Mouse (Mus musculus): ENCODE results near the gene Gm49353.

Gm49353 gene

GRCm38 (mm10) chr10:29198642-29199041 lies at the start of gene Gm49353:
Gm49353 (plus strand) TSS chr10:29198954.
- no peak for DNase-seq (ENCODE audit: low spot score)

DNA sequence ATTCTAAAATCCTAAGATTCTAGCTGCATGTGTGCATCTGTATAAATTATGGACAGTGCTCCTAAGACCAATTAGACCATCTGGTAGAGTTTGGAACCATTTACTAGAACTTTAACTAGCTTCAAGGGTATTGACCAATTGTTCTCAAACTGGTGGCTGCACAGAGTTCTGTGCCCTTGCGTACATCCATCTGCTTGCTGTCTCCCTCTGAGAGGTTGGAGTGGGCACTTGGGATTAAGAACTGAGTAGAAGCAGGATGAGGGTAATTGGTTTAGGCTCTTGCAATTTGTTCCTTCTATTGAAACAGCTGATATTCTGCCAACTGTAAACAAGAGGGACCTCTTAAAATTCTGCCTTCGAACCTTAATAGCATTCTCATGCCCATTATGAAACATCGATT lies 43.5 kb upstream of the Gm49353 start:
- DNase-seq (ENCODE audit: low spot score) = no peak

GRCm38 (mm10) chr10:29161664-29162063 lies 37.1 kb upstream of the Gm49353 start:
- no peak for DNase-seq (ENCODE audit: low spot score)

DNA sequence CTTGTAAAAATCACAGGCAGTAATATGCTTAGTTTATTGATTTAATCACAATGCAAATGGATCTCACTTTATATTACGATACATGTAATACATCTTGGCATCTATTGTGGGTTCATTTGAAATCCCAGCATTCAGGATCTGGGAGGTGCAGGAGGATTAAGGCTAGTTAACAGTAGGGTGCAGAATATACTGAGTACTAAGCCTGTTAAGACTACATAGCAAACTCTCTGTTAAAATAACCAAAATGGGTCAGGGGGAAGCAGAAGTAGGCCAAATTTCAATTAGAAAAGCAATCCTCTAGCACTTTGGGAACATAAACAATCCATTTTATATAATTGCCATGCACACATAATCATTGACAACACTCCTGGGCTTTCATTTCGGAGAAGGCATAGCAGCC lies 25.0 kb upstream of the Gm49353 start:
- DNase-seq (ENCODE audit: low spot score) = no peak

DNA sequence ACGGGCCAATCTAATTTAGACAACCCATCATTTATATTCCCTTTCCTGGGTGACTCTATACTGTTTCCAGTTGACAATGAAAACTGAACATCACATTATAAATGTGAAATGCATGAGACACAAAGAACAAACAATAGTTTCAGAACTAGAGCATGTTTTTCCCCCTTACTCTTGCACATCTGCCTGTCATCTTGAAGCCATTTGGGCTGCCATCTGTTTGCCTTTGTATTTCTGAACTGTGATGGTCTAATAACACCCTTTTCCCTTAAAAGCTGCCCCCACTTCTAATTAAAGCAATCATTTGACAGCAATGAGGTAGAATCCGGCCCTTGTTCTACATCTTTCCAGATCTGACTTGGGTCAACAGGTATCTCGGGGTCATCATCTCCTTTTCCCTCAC lies 23.1 kb upstream of the Gm49353 start:
- peak; percentile 22 for DNase-seq (ENCODE audit: low spot score)

DNA sequence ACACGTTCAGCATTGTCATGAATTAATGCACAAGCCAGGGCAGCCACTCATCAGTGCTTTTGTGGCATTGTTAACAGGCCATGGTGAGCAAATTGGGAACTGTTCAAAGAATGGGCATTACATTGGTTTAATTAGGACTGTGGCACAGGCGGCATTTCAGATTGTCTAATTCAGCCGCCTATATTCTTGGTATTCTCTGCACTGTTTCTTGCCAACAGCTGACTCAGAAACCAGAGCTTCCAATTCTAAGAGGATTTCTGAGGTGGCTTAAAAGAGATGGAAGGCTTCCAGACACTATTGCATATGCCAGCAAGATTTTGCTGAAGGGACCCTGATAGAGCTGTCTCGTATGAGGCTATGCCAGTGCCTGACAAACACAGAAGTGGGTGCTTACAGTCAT lies 21.9 kb upstream of the Gm49353 start:
- no peak for DNase-seq (ENCODE audit: low spot score)

DNA sequence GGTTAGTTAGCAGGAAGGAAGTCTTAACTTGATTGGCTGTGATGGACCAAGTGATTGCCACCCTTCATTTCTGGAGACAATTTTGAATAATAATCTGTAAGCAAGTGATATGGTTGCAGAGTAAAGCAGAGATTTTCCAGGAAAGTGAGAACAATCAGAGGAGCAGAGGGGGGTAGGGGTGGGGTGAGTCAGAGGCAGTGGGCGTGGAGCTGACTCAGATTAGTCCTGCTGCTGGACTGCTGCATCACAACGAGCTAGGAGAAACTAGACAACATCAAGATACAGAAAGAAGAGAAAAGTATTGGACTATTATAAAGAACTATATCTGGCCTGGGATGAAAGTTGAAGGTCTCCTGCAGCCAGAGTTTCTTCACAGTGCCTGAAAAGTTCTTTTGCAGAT lies 20.8 kb upstream of the Gm49353 start:
- DNase-seq (ENCODE audit: low spot score) = no peak

DNA sequence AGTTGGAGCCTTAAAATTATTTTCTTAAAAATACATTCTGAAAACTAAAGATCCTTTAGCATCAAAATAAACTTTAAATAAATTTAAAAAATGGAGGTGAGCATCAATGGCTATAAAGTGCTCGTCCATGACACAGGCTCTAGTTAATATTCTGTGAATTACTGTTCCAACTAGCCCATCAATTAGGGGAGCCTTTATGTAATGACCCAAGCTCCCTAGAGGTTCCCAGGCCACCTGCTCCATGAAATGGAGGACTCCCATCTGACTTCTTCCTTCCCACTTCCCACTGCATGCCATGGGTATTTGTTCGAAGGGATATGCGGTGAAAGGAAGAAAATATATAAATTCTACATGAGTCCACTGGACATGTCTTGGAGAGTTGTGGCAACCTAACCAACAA lies 18.5 kb upstream of the Gm49353 start:
- no peak for DNase-seq (ENCODE audit: low spot score)

- DNase-seq (ENCODE audit: low spot score) = no peak
Observed at GRCm38 (mm10) chr10:29181046-29181445, 17.7 kb upstream of the Gm49353 start.

GRCm38 (mm10) chr10:29193769-29194168 lies 5.0 kb upstream of the Gm49353 start:
- no peak for DNase-seq (ENCODE audit: low spot score)

DNA sequence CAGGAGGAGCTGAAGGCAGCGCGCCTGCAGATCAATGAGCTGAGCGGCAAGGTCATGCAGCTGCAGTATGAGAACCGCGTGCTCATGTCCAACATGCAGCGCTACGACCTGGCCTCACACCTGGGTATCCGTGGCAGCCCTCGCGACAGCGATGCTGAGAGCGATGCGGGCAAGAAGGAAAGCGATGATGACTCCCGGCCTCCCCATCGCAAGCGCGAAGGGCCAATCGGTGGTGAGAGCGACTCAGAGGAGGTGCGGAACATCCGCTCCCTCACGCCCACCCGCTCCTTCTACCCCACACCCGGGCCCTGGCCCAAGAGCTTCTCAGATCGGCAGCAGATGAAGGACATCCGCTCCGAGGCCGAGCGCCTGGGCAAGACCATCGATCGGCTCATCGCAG lies 1.9 kb upstream of the Gm49353 start:
- DNase-seq (ENCODE audit: low spot score) = no peak

DNA sequence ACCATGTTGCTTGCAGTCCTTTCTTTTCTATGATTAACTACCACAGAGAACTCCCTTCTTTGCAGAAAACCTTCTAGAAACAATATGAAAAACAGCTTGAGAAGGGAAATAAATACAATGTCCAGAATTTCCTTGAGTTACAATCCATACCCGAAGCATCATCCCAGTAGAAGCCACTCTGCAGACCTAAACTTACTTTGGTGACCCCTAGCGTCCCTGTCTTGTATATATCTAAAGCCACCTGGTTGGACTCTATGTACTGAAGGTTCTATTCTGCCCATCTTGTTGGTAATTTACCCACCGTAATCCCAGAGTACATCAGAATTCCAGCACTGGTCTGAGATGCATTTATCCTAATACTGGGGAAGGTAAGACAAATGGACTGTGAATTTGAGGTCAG lies 1.1 kb downstream of the Gm49353 start:
- no peak for DNase-seq (ENCODE audit: low spot score)

DNA sequence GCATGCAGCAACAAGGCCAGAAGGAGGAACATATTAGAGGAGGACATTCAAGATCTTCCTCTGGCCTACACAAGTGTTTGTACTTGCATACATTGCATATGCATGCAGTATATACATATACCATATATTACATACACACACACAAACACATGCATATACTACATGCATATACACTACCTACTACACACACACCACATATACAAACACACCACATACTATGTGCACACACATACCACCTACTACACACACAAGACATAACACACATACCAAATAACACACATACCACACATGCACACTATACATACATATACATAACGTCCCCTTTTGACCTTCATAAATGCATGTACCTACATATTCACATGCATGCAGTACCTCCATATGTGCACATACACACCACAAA lies 1.9 kb downstream of the Gm49353 start:
- DNase-seq (ENCODE audit: low spot score) = no peak

DNA sequence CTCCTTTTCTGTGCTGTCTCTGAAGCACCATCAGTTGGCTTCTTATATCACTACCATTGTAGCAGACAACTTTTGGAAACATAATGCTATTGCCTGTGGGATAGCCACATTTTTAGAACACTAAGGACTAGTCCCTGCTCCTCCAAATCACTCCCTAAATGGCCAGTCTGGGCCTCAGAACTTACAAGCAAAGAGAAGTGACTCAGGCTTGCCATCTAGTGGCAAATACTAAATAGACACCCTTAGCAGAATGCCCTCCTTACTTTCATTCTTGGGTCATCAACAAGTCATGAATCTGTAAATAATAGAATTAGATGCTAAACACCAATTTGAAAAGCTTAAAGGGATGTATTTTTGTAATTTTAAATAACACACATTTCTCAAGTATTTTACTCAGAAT lies 8.0 kb downstream of the Gm49353 start:
- peak; percentile 82 for DNase-seq (ENCODE audit: low spot score)

- DNase-seq (ENCODE audit: low spot score) = no peak
Observed at GRCm38 (mm10) chr10:29208735-29209134, 10.0 kb downstream of the Gm49353 start.

GRCm38 (mm10) chr10:29211453-29211852 lies 12.7 kb downstream of the Gm49353 start, which contains the start of gene 9330159F19Rik:
9330159F19Rik (plus strand) TSS chr10:29211606.
- DNase-seq (ENCODE audit: low spot score) = no peak

GRCm38 (mm10) chr10:29213534-29214100 lies 14.9 kb downstream of the Gm49353 start:
- no peak for DNase-seq (ENCODE audit: low spot score)

GRCm38 (mm10) chr10:29216957-29217356 lies 18.2 kb downstream of the Gm49353 start:
- no peak for DNase-seq (ENCODE audit: low spot score)

DNA sequence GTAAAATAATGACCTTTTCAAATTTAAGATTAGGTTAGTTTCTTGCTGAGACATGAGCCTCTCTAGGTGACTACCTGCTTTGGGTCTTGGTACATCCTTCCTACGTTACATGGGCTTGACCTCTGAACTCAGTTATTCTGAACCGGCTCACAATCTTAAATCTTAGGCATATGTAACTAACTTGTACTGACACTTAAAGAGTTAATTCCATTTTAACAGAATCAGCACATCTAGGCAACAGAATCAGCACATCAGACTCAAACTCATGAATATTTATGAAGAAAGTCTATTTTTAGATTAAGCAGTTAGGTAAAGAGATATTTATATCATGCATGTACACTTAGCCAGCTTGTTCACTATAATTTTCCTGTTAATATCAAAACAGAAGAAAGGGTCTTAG lies 18.7 kb downstream of the Gm49353 start:
- DNase-seq (ENCODE audit: low spot score) = no peak

DNA sequence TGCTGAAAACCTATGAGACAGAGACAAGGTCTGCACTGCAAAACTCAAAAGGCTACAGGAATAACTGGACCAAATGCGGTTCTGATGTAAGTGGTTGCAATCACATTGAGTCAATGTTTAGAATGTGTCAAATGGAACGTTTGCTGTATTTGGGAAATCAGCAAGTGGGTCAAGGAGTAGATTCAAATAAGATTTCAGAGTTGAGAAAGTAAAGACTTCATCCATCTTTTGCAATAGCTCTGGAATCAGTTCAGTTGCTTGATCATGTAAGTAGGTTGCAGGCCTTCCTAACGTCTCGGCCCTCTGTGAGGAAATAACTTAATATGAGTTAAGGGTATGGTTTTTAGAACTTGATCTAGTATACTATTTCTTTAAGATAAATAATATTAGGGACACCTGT lies 26.6 kb downstream of the Gm49353 start:
- no peak for DNase-seq (ENCODE audit: low spot score)

DNA sequence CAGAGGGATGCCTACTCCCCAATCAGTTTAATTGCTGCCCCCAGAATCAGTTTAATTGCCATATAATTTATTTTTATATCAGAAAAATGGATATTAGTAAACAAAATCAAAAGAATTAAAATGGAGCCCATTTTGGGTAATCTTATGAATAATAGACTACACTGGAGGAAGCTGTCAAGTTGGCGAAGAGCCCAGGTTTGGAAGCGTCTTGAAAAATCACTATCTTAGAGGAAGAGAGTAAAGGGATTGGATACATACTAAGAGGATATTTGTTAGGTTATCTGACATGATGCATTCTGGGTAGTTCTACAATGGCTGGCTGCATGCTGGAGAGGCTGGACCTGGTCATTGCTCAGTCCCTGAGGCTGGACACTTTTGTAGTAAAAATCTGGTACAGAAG lies 32.5 kb downstream of the Gm49353 start:
- DNase-seq (ENCODE audit: low spot score) = no peak
